Mouse (Mus musculus): ENCODE measurements around the gene Cphx1.
"Not testable (repeated sequence)": the region's sequence is repeated elsewhere in the genome, so short reads cannot be mapped to it uniquely, and the experiment has no call there.

- not testable (repeated sequence) for TF ChIP-seq CTCF (conservative IDR thresholded peaks at IDR 0.05; ENCODE audit: insufficient read depth, insufficient read length, low read depth, low read length); POLR2A (IDR thresholded peaks at IDR 0.05; ENCODE audit: low read depth, low read length)
Measured at GRCm38 (mm10) chr14:25936867-25937630, 1.1 kb upstream of the Cphx1 start.
